Comparison of ENCODE assay signal across 14 mouse cellular contexts in the genomic region with DNA sequence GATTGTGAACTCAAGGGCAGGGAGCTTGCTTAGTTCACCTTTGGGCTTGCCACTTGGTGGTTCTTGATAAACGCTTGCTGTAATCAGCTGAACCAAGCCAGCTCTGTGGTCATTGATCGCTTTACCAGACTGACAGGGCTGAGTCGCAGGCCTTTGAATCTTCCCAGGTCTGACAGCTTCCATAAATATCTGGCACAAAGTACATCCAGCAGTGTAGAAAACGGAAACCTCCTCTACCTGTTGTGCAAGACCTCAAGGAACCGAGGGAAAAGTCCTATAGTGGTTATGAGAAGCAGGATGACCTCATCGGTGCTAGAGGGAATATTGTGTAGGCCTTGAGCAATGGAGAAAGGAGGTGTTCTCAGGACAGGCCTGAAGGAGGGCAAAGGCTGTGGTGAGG. TPM values are rescaled to one million over a fixed set of nuclear protein-coding genes. Genes with fewer than 3 reads are reported as not detected.
DNase-seq lines count a peak whose midpoint lies in the region; ATAC-seq and TF ChIP-seq lines count a peak whose summit lies in the region.
"Had no signal": no experiment of that assay in that cellular context is flagged by ENCODE, and none has a peak within 500 bp of the region (broad histone marks: within the 10 kb centered on the region; RNA-seq: fewer than 3 reads in every experiment).

No protein-coding gene starts in this region.

- peak; percentile 56 for DNase-seq in lung, postnatal 36 days
- no peak for DNase-seq in lung, adult 2 months
- DNase-seq in cerebellum, adult 18-20 months = no peak
- no peak for DNase-seq in urinary bladder, postnatal 10 days (ENCODE audit: low spot score)
- DNase-seq: kidney, postnatal 10 days; right cerebral cortex, adult 18-20 months; thymus, postnatal 14 days had no signal

- no peak for TF ChIP-seq POLR2A in lung, adult 2 months (IDR thresholded peaks at IDR 0.05; ENCODE audit: borderline replicate concordance, extremely low read depth, low read depth, low read length)

- peak; percentile 91 for ATAC-seq in erythroid progenitor cell, adult 5-6 weeks (replicated peaks; ENCODE audit: low FRiP score, poor library complexity, severe bottlenecking)
- ATAC-seq in liver, embryonic 15.5 days (ENCODE audit: insufficient read depth) = peak; percentile 47
- no peak for ATAC-seq in granulocyte monocyte progenitor cell, adult 5-6 weeks (replicated peaks; ENCODE audit: poor library complexity, severe bottlenecking)
- ATAC-seq: forebrain, embryonic 13.5 days; hindbrain, embryonic 16.5 days had no signal

- H3K27me3 ChIP-seq in liver, embryonic 15.5 days = no peaks in the 10 kb centered on the region
- H3K27me3 ChIP-seq: forebrain, embryonic 13.5 days had no signal

- H3K4me3 ChIP-seq in lung, adult 2 months (replicated peaks; ENCODE audit: extremely low read depth, low read depth, low read length) = no peak overlapping the region
- no peak overlapping the region for H3K4me3 ChIP-seq in liver, embryonic 15.5 days (replicated peaks)
- H3K4me3 ChIP-seq: forebrain, embryonic 13.5 days; limb, embryonic 12.5 days; megakaryocyte, embryonic 14.5 days had no signal

- H3K9me3 ChIP-seq in liver, embryonic 15.5 days (replicated peaks) = no peaks in the 10 kb centered on the region
- H3K9me3 ChIP-seq: forebrain, embryonic 13.5 days; limb, embryonic 12.5 days had no signal

- H3K9ac ChIP-seq in liver, embryonic 15.5 days = peak overlapping the region; percentile 26; the same call in 1 of the 2 replicates
- H3K9ac ChIP-seq: forebrain, embryonic 13.5 days; limb, embryonic 12.5 days had no signal

- 61% methylated on average over 6 of the region's 6 CpGs for WGBS in lung, adult 2 months
- WGBS in liver, embryonic 15.5 days (ENCODE audit: insufficient replicate concordance) = 26% methylated on average over 6 of the region's 6 CpGs

- no peak for TF ChIP-seq CTCF in lung, adult 2 months (IDR thresholded peaks at IDR 0.05; ENCODE audit: insufficient read depth, low read length)

- peak overlapping the region; percentile 49 for H3K27ac ChIP-seq in liver, embryonic 15.5 days (replicated peaks)
- H3K27ac ChIP-seq: forebrain, embryonic 13.5 days; limb, embryonic 12.5 days had no signal

- H3K4me2 ChIP-seq in liver, embryonic 15.5 days = peak overlapping the region; percentile 36
- H3K4me2 ChIP-seq: forebrain, embryonic 13.5 days; limb, embryonic 12.5 days had no signal

- H3K4me1 ChIP-seq in lung, adult 2 months (ENCODE audit: control insufficient read depth, insufficient read depth, low read length) = peaks cover 4% of the 10 kb centered on the region
- peaks cover 21% of the 10 kb centered on the region for H3K4me1 ChIP-seq in liver, embryonic 15.5 days (replicated peaks)
- H3K4me1 ChIP-seq: forebrain, embryonic 13.5 days; limb, embryonic 12.5 days; megakaryocyte, embryonic 14.5 days had no signal

- no peaks in the 10 kb centered on the region for H3K36me3 ChIP-seq in liver, embryonic 15.5 days (replicated peaks)
- H3K36me3 ChIP-seq: limb, embryonic 12.5 days had no signal

RNA-seq across cellular contexts. Expression of a gene that starts 23.1 kb away (rescaled TPM):
- polyA plus RNA-seq in lung, adult 2 months (2012; rRNA removed) = 12.2 and 13.6 TPM in 2 replicates
- 35.0 and 39.8 TPM in 2 replicates for total RNA-seq in erythroid progenitor cell, adult 5-6 weeks (2015; ENCODE audit: low replicate concordance)
- total RNA-seq in erythroid progenitor cell, adult 5-6 weeks (2017; ENCODE audit: low replicate concordance) = 40.1 and 60.7 TPM in 2 replicates
- 1.7 and 2.0 TPM in 2 replicates for polyA plus RNA-seq in liver, embryonic 15.5 days (2015; fragmentation: Nextera tagmentation; extraction: Ambion mirVana)
- total RNA-seq in granulocyte monocyte progenitor cell, adult 5-6 weeks (2014; fragmentation: Nextera tagmentation) = 5.3 and 12.1 TPM in 2 replicates
- total RNA-seq in granulocyte monocyte progenitor cell, adult 5-6 weeks (2017) = 7.2 and 8.0 TPM in 2 replicates
